Mouse (Mus musculus): ENCODE results near the gene Lrrc32. TPM values are rescaled to one million over a fixed set of nuclear protein-coding genes. Genes with fewer than 3 reads are reported as not detected.

The Lrrc32 gene
- polyA plus RNA-seq, 1 experiment = 0.01 TPM

DNA sequence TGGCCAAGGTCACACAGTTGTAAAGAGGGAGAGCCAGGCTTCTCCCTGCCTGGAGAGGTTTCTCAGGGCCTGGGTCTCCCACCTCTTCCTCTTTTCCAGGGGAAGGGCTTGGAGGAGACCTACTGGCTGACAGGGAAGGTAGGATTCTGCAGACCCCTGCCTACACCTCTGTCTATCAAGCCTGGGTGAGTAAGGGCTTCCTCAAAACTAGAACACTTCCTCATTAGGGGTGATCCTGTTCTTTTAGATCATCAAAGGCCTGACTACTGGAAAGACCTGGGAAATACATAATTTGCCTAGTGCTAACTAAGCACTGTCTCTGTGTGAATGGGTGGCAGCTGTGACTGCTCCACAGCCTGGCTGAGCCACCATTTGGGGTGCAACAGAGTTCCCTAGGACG lies 14.5 kb upstream of the Lrrc32 start:
- no peak overlapping the region for H3K4me3 ChIP-seq (ENCODE audit: insufficient read depth, poor library complexity, severe bottlenecking)
- peaks cover 8% of the 10 kb centered on the region for H3K27me3 ChIP-seq (ENCODE audit: control insufficient read depth, insufficient read depth, insufficient read length)
- H3K36me3 ChIP-seq (ENCODE audit: control insufficient read depth, insufficient read depth) = no peaks in the 10 kb centered on the region
- no peak overlapping the region for H3ac ChIP-seq (ENCODE audit: control insufficient read depth, insufficient read length, low read depth)
- no peaks in the 10 kb centered on the region for H3K79me3 ChIP-seq (ENCODE audit: low read depth)
- no peaks in the 10 kb centered on the region for H3K79me2 ChIP-seq (ENCODE audit: control insufficient read depth, insufficient read depth)
- TF ChIP-seq FOSL1 (IDR thresholded peaks at IDR 0.05; ENCODE audit: insufficient read depth, low read length, poor library complexity, severe bottlenecking) (no peak), CTCF (IDR thresholded peaks at IDR 0.05; ENCODE audit: control insufficient read depth, insufficient read depth, insufficient read length) (no peak), MYOG (IDR thresholded peaks at IDR 0.05; ENCODE audit: control insufficient read depth, extremely low read depth, insufficient read length) (no peak), USF1 (IDR thresholded peaks at IDR 0.05; ENCODE audit: low read depth) (no peak), MYOD1 (IDR thresholded peaks at IDR 0.05; ENCODE audit: control insufficient read depth, insufficient read length, low read depth) (no peak), MAX (IDR thresholded peaks at IDR 0.05) (no peak), CEBPB (IDR thresholded peaks at IDR 0.05; ENCODE audit: low read depth) (no peak)

GRCm38 (mm10) chr7:98477153-98477552 lies 11.9 kb upstream of the Lrrc32 start:
- H3K79me2 ChIP-seq (ENCODE audit: control insufficient read depth, insufficient read depth) = no peaks in the 10 kb centered on the region
- peaks cover 8% of the 10 kb centered on the region for H3K27me3 ChIP-seq (ENCODE audit: control insufficient read depth, insufficient read depth, insufficient read length)
- no peaks in the 10 kb centered on the region for H3K79me3 ChIP-seq (ENCODE audit: low read depth)
- H3K36me3 ChIP-seq (ENCODE audit: control insufficient read depth, insufficient read depth) = no peaks in the 10 kb centered on the region
- H3K4me3 ChIP-seq (ENCODE audit: insufficient read depth, poor library complexity, severe bottlenecking) = no peak overlapping the region
- no peak for TF ChIP-seq CTCF (IDR thresholded peaks at IDR 0.05; ENCODE audit: control insufficient read depth, insufficient read depth, insufficient read length)
- no peak for TF ChIP-seq CEBPB (IDR thresholded peaks at IDR 0.05; ENCODE audit: low read depth)
- no peak for TF ChIP-seq MYOD1 (IDR thresholded peaks at IDR 0.05; ENCODE audit: control insufficient read depth, insufficient read length, low read depth)
- TF ChIP-seq MYOG (IDR thresholded peaks at IDR 0.05; ENCODE audit: control insufficient read depth, extremely low read depth, insufficient read length) = no peak
- no peak for TF ChIP-seq USF1 (IDR thresholded peaks at IDR 0.05; ENCODE audit: low read depth)
- TF ChIP-seq MAX (IDR thresholded peaks at IDR 0.05) = no peak
- TF ChIP-seq FOSL1 (IDR thresholded peaks at IDR 0.05; ENCODE audit: insufficient read depth, low read length, poor library complexity, severe bottlenecking) = no peak
- H3ac ChIP-seq (ENCODE audit: control insufficient read depth, insufficient read length, low read depth) = no peak overlapping the region

DNA sequence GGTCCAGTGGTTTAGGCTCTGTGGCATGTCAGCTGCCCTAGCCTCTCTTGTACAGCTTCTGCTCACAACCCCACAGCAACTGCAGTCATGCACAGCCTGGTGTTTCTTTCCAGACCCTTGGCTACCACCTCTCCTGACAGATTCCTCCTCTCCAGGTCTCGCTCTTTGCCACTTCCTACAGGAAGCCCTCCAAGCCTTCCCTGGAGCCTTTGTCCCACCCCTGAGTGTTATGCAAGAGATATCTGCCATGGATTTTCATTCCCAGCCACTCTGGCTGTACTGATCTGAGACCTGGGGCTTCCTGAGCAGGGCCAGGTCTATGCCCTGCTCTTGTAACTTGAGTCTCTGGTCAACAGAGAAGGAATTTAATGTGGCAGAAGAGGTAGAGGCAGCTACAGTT lies 8.6 kb upstream of the Lrrc32 start:
- TF ChIP-seq MAX (IDR thresholded peaks at IDR 0.05) (no peak), FOSL1 (IDR thresholded peaks at IDR 0.05; ENCODE audit: insufficient read depth, low read length, poor library complexity, severe bottlenecking) (no peak), CTCF (IDR thresholded peaks at IDR 0.05; ENCODE audit: control insufficient read depth, insufficient read depth, insufficient read length) (no peak), CEBPB (IDR thresholded peaks at IDR 0.05; ENCODE audit: low read depth) (no peak), MYOG (IDR thresholded peaks at IDR 0.05; ENCODE audit: control insufficient read depth, extremely low read depth, insufficient read length) (no peak), USF1 (IDR thresholded peaks at IDR 0.05; ENCODE audit: low read depth) (no peak), MYOD1 (IDR thresholded peaks at IDR 0.05; ENCODE audit: control insufficient read depth, insufficient read length, low read depth) (no peak)
- H3K27me3 ChIP-seq (ENCODE audit: control insufficient read depth, insufficient read depth, insufficient read length) = peaks cover 8% of the 10 kb centered on the region
- H3K79me2 ChIP-seq (ENCODE audit: control insufficient read depth, insufficient read depth) = no peaks in the 10 kb centered on the region
- no peaks in the 10 kb centered on the region for H3K79me3 ChIP-seq (ENCODE audit: low read depth)
- H3K36me3 ChIP-seq (ENCODE audit: control insufficient read depth, insufficient read depth) = no peaks in the 10 kb centered on the region
- H3K4me3 ChIP-seq (ENCODE audit: insufficient read depth, poor library complexity, severe bottlenecking) = no peak overlapping the region
- H3ac ChIP-seq (ENCODE audit: control insufficient read depth, insufficient read length, low read depth) = no peak overlapping the region

DNA sequence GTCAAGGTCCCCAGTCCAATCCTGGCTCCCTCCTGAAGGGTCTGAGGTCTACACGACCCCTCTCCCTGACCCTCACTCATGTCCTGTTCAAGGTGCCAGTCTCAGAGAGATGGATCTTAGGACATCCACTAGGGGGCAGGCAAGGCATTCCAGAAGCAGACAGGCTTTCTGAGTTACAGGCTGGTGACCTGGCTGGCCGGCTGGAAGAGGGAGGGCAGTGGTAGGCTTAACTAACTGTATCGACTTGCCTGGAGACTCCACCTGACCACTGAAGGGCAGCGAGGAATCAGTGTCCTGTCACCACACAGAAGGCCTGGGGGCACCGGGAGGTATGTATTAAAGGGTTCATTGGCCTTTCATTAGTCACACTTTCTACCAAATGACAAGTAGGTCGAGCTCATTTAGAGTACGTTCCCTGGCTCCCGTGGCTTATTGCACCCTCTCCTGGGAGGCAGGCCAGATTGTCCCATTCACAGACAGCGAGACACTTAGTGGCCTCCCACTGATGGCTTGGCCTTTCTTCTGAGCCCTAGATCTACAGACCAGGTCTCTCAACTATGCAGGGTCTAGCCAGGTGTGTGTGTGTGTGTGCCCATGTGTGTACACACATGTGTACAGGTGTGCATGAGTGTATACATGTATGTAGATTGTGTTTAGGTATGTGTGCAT lies 7.9 kb upstream of the Lrrc32 start:
- Histone ChIP-seq H3K36me3 (ENCODE audit: control insufficient read depth, insufficient read depth) (no peaks in the 10 kb centered on the region), H3K27me3 (ENCODE audit: control insufficient read depth, insufficient read depth, insufficient read length) (peaks cover 8% of the 10 kb centered on the region), H3K79me2 (ENCODE audit: control insufficient read depth, insufficient read depth) (no peaks in the 10 kb centered on the region), H3K4me3 (ENCODE audit: insufficient read depth, poor library complexity, severe bottlenecking) (no peak overlapping the region), H3K79me3 (ENCODE audit: low read depth) (no peaks in the 10 kb centered on the region), H3ac (ENCODE audit: control insufficient read depth, insufficient read length, low read depth) (no peak overlapping the region)
- TF ChIP-seq CTCF (IDR thresholded peaks at IDR 0.05; ENCODE audit: control insufficient read depth, insufficient read depth, insufficient read length) (peak; percentile 71), MYOD1 (IDR thresholded peaks at IDR 0.05; ENCODE audit: control insufficient read depth, insufficient read length, low read depth) (no peak), FOSL1 (IDR thresholded peaks at IDR 0.05; ENCODE audit: insufficient read depth, low read length, poor library complexity, severe bottlenecking) (no peak)

DNA sequence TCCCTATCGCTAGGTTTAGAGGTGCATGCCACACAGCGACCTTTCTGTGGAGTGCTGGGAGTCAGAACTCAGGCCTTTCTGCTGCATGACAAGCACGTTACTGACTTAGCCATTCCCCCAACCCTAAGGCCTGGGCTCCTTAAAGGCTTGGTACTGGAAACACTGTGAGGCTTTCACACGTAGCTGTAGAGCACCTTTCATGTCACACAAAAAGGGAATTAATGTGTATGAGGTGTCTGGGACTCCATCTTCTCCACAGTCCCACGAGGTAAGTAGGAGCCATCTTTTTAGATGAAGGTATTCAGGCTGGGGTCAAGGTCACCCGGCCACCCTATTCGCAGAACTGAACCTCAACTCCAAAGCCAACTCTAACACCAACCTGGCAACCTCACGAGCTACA lies 7.2 kb upstream of the Lrrc32 start:
- Histone ChIP-seq H3K27me3 (ENCODE audit: control insufficient read depth, insufficient read depth, insufficient read length) (peaks cover 8% of the 10 kb centered on the region), H3ac (ENCODE audit: control insufficient read depth, insufficient read length, low read depth) (no peak overlapping the region), H3K79me3 (ENCODE audit: low read depth) (no peaks in the 10 kb centered on the region), H3K36me3 (ENCODE audit: control insufficient read depth, insufficient read depth) (no peaks in the 10 kb centered on the region), H3K79me2 (ENCODE audit: control insufficient read depth, insufficient read depth) (no peaks in the 10 kb centered on the region), H3K4me3 (ENCODE audit: insufficient read depth, poor library complexity, severe bottlenecking) (no peak overlapping the region)
- TF ChIP-seq CTCF (IDR thresholded peaks at IDR 0.05; ENCODE audit: control insufficient read depth, insufficient read depth, insufficient read length) = no peak
- TF ChIP-seq CEBPB (IDR thresholded peaks at IDR 0.05; ENCODE audit: low read depth) = no peak
- no peak for TF ChIP-seq MAX (IDR thresholded peaks at IDR 0.05)
- TF ChIP-seq FOSL1 (IDR thresholded peaks at IDR 0.05; ENCODE audit: insufficient read depth, low read length, poor library complexity, severe bottlenecking) = no peak
- TF ChIP-seq MYOD1 (IDR thresholded peaks at IDR 0.05; ENCODE audit: control insufficient read depth, insufficient read length, low read depth) = no peak
- no peak for TF ChIP-seq MYOG (IDR thresholded peaks at IDR 0.05; ENCODE audit: control insufficient read depth, extremely low read depth, insufficient read length)
- TF ChIP-seq USF1 (IDR thresholded peaks at IDR 0.05; ENCODE audit: low read depth) = no peak

All from C2C12 (cell line).